Mouse (Mus musculus): ENCODE data around the gene Rchy1. TPM values are rescaled to one million over a fixed set of nuclear protein-coding genes. Genes with fewer than 3 reads are reported as not detected.
A peak's percentile ranks its signal among the peaks of the same experiment; 100 is the strongest.

Rchy1 gene
- total RNA-seq (2021) = 10 to 100 TPM; 53.5 to 55.6 TPM

DNA sequence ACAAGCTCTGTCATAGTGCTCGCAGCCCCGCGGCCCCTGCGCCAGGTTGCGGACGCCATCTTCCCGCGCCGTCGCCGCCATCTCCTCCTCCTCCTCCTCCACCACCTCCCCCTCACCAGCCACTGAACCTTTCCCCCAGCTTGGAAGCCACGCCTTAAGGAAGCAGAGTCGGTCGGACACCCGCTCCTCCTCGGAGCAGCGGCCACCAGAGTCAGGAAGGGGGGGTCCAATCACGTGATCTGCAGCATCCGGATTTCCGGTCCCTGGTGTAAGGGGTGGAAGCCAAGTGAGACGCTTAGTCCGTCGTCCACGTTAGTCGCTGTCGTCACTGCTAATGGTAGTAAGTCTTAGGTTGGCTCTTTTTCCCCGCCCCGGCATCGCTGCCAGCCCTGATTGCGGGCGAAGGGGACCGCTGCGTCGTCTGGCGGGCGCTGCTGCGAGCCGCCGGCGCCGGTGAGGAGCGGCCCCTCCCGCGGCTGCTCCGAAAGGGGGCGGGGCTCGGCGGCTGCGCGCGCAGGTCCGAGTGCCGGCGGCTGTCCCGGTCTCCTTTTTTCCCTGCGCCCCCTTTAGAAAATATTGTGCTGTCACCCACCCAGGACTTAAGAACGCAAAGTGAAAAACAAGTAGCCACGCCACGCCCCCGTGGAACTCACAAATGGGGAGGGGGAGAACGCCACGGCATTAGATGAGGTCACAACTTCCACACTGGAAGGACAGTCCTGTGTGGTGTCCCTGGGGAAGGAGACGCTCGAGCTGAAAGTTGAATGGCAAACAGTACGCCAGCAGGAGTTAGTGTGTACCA, at the start of gene Rchy1:
Gene Rchy1, minus strand, starts transcription at position 430 of the 802 bp plus-strand sequence.
- DNase-seq = peak; percentile 88 to 89

DNA sequence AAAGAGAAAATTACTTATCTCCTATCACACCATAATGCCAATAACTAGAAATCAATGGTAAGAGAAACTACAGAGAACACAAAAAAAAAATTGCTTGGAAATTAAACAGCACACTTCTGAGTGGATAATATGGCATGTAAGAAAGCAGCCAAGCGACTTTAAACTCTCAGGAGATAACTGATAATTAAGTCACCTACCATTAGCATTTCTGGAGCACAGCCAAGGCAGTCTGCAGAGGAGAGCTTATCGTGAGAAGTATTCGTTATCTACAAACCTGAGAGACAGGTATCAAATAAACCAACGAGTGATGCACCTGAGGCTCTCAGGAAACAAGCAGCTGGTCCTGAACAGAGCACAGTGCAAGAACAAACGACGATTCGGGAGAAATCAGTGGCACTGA, 48.9 kb upstream of the Rchy1 start:
- DNase-seq = no peak

DNA sequence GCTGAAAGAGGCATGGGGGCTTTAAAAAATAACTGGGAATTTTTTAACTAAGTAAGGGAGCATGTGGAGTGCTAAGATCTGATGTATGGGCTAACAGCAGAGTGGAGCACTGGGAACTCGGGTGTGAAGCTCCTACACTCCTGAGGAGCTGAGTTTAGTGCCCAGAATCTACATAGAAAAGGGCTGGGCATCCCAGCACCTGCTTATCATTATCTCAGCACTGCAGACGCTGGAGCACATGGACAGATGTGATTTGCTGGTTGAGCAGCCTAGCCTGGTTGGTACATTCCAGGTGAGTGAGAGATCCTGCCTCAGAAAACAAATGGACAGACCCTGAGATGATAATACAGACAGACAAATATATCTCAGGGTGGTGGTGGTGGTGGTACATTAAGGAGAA, 47.0 kb upstream of the Rchy1 start:
- no peak for DNase-seq

- DNase-seq = no peak
These were observed 40.1 kb upstream of the Rchy1 start for GRCm38 (mm10) chr5:92003011-92003410.

GRCm38 (mm10) chr5:92000770-92001169, 37.9 kb upstream of the Rchy1 start:
- no peak for DNase-seq

DNA sequence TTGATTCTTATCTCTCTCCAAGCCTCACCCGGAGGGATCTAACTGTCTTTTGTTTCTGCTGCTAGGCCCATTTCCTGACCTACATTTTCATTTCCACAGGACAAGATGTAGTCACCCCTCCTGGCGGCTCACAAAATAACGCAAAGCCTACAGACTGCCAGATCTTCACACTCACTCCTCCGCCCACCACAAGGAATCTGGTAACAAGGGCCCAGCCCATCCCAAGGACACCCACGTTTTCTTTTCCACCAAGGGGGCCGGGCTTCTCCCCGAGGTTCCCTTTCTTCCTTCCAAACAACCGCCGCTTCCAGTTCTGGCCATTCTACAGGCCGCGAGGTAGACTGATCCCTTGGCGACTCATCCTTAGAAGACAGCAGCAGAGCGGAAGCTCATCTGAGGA, 31.7 kb upstream of the Rchy1 start:
- DNase-seq = peak; percentile 17 to 20

GRCm38 (mm10) chr5:91993061-91993460, 30.2 kb upstream of the Rchy1 start:
- DNase-seq = no peak

GRCm38 (mm10) chr5:91991191-91991937, 28.5 kb upstream of the Rchy1 start:
- no peak for DNase-seq

GRCm38 (mm10) chr5:91989261-91989660, 26.4 kb upstream of the Rchy1 start:
- no peak for DNase-seq

- no peak for DNase-seq
These were observed 24.9 kb upstream of the Rchy1 start for GRCm38 (mm10) chr5:91987799-91988198.

DNA sequence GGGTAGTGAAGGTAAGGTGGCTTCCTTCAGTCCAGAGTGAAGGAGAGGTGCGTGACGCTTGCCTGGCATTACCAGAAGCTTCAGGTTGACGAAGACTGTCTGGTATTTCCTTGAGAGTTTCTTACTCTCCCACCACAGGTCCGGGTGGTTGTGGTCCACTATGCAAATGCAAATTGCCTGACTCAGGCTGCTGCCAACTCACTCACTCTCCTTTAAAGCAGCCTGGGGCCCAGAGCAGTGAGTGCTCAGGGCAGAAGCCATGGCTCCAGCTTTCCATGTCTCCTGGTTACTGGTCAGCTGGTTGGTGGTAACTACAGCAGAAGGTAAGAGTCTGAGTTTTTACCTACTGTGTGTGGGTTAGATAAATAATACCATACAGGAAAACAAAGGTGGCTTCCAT, 24.4 kb upstream of the Rchy1 start, which contains the start of gene Odaph:
Gene Odaph, plus strand, starts transcription at position 240 of the 400 bp plus-strand sequence.
- no peak for DNase-seq

DNA sequence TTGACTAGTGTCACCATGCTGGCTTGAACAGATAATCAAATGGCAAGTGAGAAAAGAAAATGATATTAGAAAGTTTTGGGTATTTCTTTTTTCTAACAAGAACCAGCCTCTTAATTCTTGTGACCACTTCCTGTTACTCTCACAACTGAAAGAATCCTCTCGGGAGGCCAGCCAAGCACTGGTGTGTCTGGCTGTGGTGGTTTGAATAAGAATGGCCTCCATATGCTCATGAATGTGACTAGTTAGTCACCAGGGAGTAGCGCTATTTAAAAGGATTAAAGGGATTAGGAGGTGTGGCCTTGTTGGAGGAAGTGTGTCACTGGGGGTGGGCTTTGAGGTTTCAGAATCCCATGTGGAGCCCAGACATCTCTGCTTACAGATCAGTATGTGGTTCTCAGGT, 22.9 kb upstream of the Rchy1 start:
- no peak for DNase-seq

GRCm38 (mm10) chr5:91983490-91983889, 20.6 kb upstream of the Rchy1 start:
- DNase-seq = no peak

DNA sequence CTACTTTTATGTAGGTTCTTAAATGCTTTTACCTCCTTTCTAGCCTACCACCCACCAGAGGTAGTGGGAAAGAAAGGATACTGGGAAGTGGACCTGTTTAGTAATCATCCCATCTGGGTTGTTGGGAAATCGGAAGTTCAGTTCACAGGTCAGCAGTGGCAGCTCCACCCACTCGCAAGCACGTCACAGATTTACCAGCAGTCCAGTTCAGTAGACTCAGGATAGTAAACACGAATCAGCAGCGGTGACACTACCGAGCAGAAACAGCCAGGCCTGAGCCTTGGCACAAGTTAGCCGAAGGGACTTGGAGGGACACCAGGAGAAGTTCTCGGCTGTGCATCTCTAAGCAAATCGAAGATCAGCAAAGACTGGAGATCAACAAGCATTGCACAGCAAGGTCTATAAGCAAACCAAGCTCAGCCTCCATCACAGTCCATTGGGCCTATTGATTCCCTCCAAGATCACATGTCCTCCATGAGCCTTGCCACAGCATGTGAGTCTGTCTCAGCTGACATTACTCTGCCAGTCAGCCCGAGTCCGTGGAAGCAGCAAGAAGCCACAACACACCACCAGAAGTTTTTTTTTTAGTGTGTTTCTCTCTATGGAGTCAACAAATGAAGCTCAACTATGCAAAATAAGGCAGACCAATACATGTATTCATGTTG, 18.4 kb upstream of the Rchy1 start:
- DNase-seq = no peak

DNA sequence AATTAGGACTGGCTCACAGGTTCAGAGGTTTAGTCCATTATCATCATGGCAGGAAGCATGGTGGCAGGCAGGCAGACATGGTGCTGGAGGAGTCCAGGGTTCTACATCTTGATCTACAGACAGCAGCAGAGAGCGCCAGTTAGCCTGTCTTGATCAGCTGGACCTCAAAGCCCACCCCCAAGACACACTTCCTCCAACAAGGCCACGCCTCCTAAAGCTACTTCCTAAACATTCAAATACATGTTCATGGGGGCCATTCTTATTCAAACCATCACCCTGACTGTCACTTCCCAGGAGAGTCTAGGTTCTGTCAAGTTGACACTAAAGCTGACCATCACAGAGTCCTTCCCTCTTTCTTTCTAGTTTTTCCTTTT, 14.5 kb upstream of the Rchy1 start:
- no peak for DNase-seq

- no peak for DNase-seq
These were observed 13.9 kb upstream of the Rchy1 start for GRCm38 (mm10) chr5:91976566-91977396.

DNA sequence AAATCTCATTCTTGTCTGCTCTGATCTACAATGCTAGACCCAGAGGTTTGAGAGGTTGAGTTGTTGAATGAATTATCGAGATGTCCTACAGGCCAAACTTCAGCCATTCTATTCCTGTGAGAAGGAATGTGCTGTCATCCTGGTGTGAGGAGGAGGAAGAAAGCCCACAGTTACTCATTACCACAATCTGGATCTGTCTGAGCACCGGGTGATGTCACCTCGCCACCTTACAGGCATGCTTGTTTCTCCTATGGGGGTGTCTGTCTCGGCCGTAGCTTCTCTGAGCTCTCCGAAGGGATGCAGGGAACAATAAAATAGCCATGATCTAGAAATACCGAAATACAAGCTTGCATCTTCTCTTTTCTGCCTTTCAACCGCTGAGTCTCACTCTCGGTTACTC, 12.9 kb upstream of the Rchy1 start:
- no peak for DNase-seq

DNA sequence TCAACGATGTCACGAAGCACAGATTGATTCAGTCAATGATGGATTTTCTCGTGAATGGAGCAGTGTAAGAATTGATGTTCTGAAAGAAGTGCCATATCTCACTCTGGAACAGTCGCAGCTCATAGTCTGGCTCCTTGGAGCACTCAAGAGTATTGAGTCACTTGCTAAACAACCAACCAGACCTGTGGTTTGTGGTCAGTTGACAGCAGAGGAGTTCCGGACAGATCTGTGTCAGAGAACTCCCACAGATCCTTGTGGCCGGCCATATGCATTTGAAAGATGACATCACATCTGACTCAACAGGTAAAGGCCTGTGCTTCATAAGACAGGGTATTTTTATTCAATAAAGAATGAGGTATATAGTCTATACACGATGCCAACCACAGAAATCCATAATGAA, 11.1 kb upstream of the Rchy1 start:
- no peak for DNase-seq

GRCm38 (mm10) chr5:91972046-91972445, 9.2 kb upstream of the Rchy1 start:
- no peak for DNase-seq

DNA sequence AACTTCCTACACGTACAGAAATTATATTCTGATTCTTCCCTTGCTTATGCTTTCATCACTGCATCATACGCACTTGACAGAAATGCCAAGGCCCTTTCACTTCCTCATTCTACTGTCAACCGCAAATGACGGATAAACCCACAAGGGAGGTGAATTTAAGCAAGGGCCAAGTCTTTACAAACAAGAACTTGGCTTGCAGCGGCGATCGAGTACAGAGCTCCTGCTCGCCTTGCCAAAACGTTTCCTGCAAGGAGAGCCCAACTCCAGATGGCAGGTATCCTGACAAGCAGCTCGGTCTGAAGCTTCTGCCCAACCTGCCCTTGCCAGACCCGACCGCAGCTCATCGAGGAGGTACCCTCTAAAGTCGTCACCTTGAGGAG, 619 bp downstream of the Rchy1 start:
- no peak for DNase-seq

DNA sequence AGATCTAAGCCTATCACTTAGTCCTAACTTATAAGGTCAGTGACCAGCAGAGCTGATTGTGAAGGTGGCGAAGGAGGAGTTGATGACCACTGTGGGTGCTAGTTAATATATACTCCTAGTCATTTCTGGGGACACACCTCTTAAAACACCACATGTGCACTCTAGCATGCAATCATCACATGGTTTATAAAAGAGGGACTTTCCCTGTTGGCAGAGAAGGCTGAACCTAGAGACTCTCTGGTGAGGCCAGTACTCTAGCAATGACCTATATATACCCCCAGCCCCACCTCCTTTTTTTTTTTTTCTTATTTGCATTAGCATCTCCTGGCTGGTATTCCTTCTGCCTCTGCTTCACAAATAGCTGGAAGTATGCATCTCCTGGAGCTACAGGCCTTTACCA, 1.5 kb downstream of the Rchy1 start:
- DNase-seq = no peak

- DNase-seq = peak; percentile 27 to 33
These were observed 2.1 kb downstream of the Rchy1 start for GRCm38 (mm10) chr5:91960606-91961254.

Data from layer of hippocampus, postnatal 36 days (tissue).